Mouse (Mus musculus) left cerebral cortex, postnatal 10 days (tissue): Measurements from ENCODE around the gene Ntsr1. TPM values are rescaled to one million over a fixed set of nuclear protein-coding genes. Genes with fewer than 3 reads are reported as not detected.

Experiments
- DNase-seq, 2 experiments: peaks; one replicate each; pipeline ENCODE4 v3.0.0; 2021 to 2022; ENCODE audit warnings: low spot score in 2 of 2, mixed read lengths in 1 of 2; ENCODE audit errors: extremely low spot score in 1 of 2
- intact Hi-C: fragments of 180-260 bp; cut with DNase I; formaldehyde crosslinking; loops from one replicate; pipeline ENCODE4 v1.15.1; 2025
- total RNA-seq, 2 experiments: library from RNA; stranded (reverse); gene quantifications; 2 replicates each; pipeline ENCODE4 v1.2.3; 2021

The Ntsr1 gene
- total RNA-seq, 2 experiments from 2014 or later = 27.3 to 29.2 TPM

GRCm38 (mm10) chr2:180500726-180501125 is 950 bp downstream of the Ntsr1 start:
- no peak for DNase-seq

GRCm38 (mm10) chr2:180501217-180501967 is 1.6 kb downstream of the Ntsr1 start:
- intact Hi-C loops = loop anchor here (5.0 kb wide), 1 partner anchor 46 kb away; no protein-coding TSS in a partner anchor
- no peak for DNase-seq

More at GRCm38 (mm10) chr2:180500726-180501125, 950 bp downstream of the Ntsr1 start:
- intact Hi-C loops = loop anchor here (5.0 kb wide), 1 partner anchor 47 kb away; no protein-coding TSS in a partner anchor

- intact Hi-C loops = no loop called here
- DNase-seq = no peak
Observed at GRCm38 (mm10) chr2:180506281-180506680, 6.5 kb downstream of the Ntsr1 start.

- intact Hi-C loops = no loop called here
- no peak for DNase-seq
Observed at GRCm38 (mm10) chr2:180508455-180509115, 8.8 kb downstream of the Ntsr1 start.

- intact Hi-C loops = no loop called here
- no peak for DNase-seq
Observed at GRCm38 (mm10) chr2:180510867-180511266, 11.1 kb downstream of the Ntsr1 start.

GRCm38 (mm10) chr2:180511875-180512661 is 12.3 kb downstream of the Ntsr1 start:
- no peak for DNase-seq
- intact Hi-C loops = no loop called here

GRCm38 (mm10) chr2:180513019-180513418 is 13.2 kb downstream of the Ntsr1 start:
- intact Hi-C loops = no loop called here
- DNase-seq = no peak

GRCm38 (mm10) chr2:180513835-180514234 is 14.1 kb downstream of the Ntsr1 start:
- intact Hi-C loops = no loop called here
- no peak for DNase-seq

- intact Hi-C loops = no loop called here
- DNase-seq = no peak
Observed at GRCm38 (mm10) chr2:180521437-180522221, 21.9 kb downstream of the Ntsr1 start.

GRCm38 (mm10) chr2:180522825-180523224 is 23.0 kb downstream of the Ntsr1 start:
- intact Hi-C loops = no loop called here
- no peak for DNase-seq

- no peak for DNase-seq
- intact Hi-C loops = no loop called here
Observed at GRCm38 (mm10) chr2:180527447-180527846, 27.7 kb downstream of the Ntsr1 start.

- intact Hi-C loops = no loop called here
- DNase-seq = no peak
Observed at GRCm38 (mm10) chr2:180527883-180528282, 28.1 kb downstream of the Ntsr1 start.

- DNase-seq = no peak
- intact Hi-C loops = no loop called here
Observed at GRCm38 (mm10) chr2:180530130-180530529, 30.4 kb downstream of the Ntsr1 start.

- no peak for DNase-seq
- intact Hi-C loops = no loop called here
Observed at GRCm38 (mm10) chr2:180530584-180530983, 30.8 kb downstream of the Ntsr1 start.

- intact Hi-C loops = no loop called here
- DNase-seq = no peak
Observed at GRCm38 (mm10) chr2:180531671-180532385, 32.1 kb downstream of the Ntsr1 start.

GRCm38 (mm10) chr2:180532386-180532995 is 32.7 kb downstream of the Ntsr1 start:
- intact Hi-C loops = no loop called here
- no peak for DNase-seq

- DNase-seq = no peak
- intact Hi-C loops = no loop called here
Observed at GRCm38 (mm10) chr2:180533237-180533636, 33.5 kb downstream of the Ntsr1 start.

GRCm38 (mm10) chr2:180543675-180544074 is 43.9 kb downstream of the Ntsr1 start:
- no peak for DNase-seq

More at GRCm38 (mm10) chr2:180543675-180544074, 43.9 kb downstream of the Ntsr1 start:
- intact Hi-C loops = no loop called here
